Mouse (Mus musculus) limb, embryonic 10.5 days (tissue): ENCODE measurements around the gene Vangl1. TPM values are rescaled to one million over a fixed set of nuclear protein-coding genes. Genes with fewer than 3 reads are reported as not detected.
"Not testable (repeated sequence)": the region's sequence is repeated elsewhere in the genome, so short reads cannot be mapped to it uniquely, and the experiment has no call there.

Experiments
- DNase-seq: peaks from one replicate; pipeline ENCODE4 v3.0.0-alpha.2; 2017; ENCODE audit warnings: low spot score
- H3K27ac ChIP-seq: fragments of 300-500 bp; sonication (generic); 2 replicates; pipeline ENCODE4 v1.5.1; 2016; ENCODE audit warnings: mild to moderate bottlenecking
- H3K27me3 ChIP-seq: fragments of 300-500 bp; sonication (generic); 2 replicates; pipeline ENCODE4 v1.6.1; 2016; ENCODE audit warnings: low read depth, mild to moderate bottlenecking; ENCODE audit not compliant: poor library complexity, severe bottlenecking
- H3K36me3 ChIP-seq: fragments of 300-500 bp; sonication (generic); 2 replicates; pipeline ENCODE4 v1.6.1; 2016; ENCODE audit warnings: mild to moderate bottlenecking, moderate library complexity
- H3K4me1 ChIP-seq: fragments of 300-500 bp; sonication (generic); 2 replicates; pipeline ENCODE4 v1.6.1; 2016
- H3K4me3 ChIP-seq: fragments of 300-500 bp; sonication (generic); 2 replicates; pipeline ENCODE4 v1.5.1; 2016; ENCODE audit warnings: mild to moderate bottlenecking, moderate library complexity
- H3K9me3 ChIP-seq: fragments of 300-500 bp; sonication (generic); replicated peaks from 2 replicates; pipeline ENCODE4 v1.6.1; 2016; ENCODE audit warnings: mild to moderate bottlenecking
- WGBS: fragments of 180-500 bp; shearing (Covaris S2); methylation state at CpG from one replicate; pipeline ENCODE4 v1.1.7; 2016; 5-methylcytosine and 5-hydroxymethylcytosine counted together
- polyA plus RNA-seq: library from polyadenylated mRNA; unstranded; fragments of >200 nt; fragmentation: Nextera tagmentation; extraction: Ambion mirVana; gene quantifications from 2 replicates; pipeline ENCODE4 v1.2.1, GENCODE M21; 2016

The Vangl1 gene
- polyA plus RNA-seq, 1 experiment from 2014 or later, result 14.8 TPM

DNA sequence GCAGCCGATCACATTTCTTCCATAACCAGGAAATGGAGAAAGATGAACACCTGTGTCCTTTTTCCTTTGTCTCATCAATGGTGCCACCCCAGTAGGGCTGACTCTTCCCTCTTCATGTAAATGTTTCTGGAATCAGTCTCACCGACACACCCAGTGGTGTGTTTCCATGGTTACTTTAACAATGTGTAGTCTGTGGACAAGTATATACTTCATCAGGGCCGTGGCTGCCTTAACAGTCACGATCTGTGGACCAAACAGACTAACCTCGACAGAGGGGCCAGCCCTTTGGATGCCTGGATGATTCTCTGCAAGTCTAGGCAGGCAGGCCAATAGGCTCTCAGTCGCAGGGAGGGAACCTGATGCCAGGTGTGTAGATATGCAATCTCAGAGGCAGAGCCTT, 8.4 kb upstream of the Vangl1 start:
- Histone ChIP-seq H3K27me3 (no peaks in the 10 kb centered on the region), H3K4me3 (no peak overlapping the region), H3K27ac (no peak overlapping the region), H3K4me1 (no peaks in the 10 kb centered on the region), H3K9me3 (no peaks in the 10 kb centered on the region), H3K36me3 (no peaks in the 10 kb centered on the region)
- WGBS, result 78% methylated on average over 6 of the region's 6 CpGs
- DNase-seq, result peak; percentile 30

- WGBS, result 90% methylated on average over 15 of the region's 15 CpGs
Measured at GRCm38 (mm10) chr3:102212336-102212735, 7.8 kb upstream of the Vangl1 start.

DNA sequence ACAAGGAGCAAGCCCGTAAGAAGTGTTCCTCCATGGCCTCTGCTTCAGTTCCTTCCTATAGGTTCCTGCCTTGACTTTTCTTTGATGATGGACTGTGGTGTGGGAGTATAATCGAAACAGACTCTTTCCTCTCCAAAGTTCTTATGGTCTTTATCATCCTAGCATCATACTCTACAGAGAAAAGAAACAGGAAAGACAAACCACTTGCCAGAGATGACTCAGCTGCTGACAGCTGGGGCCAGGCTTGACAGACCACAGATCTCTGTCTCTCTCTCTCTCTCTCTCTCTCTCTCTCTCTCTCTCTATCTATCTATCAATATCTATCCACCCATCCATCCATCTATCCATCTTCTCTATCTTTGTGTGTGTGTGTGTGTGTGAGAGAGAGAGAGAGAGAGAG, 6.8 kb upstream of the Vangl1 start:
- no peaks in the 10 kb centered on the region for H3K9me3 ChIP-seq
- peak; percentile 3 for DNase-seq
- peaks cover 5% of the 10 kb centered on the region; the same call in 1 of the 2 replicates for H3K27me3 ChIP-seq
- H3K27ac ChIP-seq, result no peak overlapping the region
- no peak overlapping the region for H3K4me3 ChIP-seq
- 83% methylated on average over 2 of the region's 2 CpGs for WGBS
- no peaks in the 10 kb centered on the region for H3K36me3 ChIP-seq
- H3K4me1 ChIP-seq, result no peaks in the 10 kb centered on the region

More at GRCm38 (mm10) chr3:102212336-102212735, 7.8 kb upstream of the Vangl1 start:
- Histone ChIP-seq H3K36me3 (no peaks in the 10 kb centered on the region), H3K27ac (no peak overlapping the region), H3K4me3 (no peak overlapping the region), H3K9me3 (no peaks in the 10 kb centered on the region), H3K27me3 (no peaks in the 10 kb centered on the region), H3K4me1 (no peaks in the 10 kb centered on the region)
- DNase-seq, result peak; percentile 19

- Histone ChIP-seq H3K4me3 (no peak overlapping the region), H3K4me1 (peaks cover 1% of the 10 kb centered on the region; the same call in 1 of the 2 replicates), H3K9me3 (no peaks in the 10 kb centered on the region), H3K36me3 (no peaks in the 10 kb centered on the region), H3K27ac (no peak overlapping the region), H3K27me3 (peaks cover 11% of the 10 kb centered on the region)
- WGBS, result 69% methylated on average over 3 of the region's 3 CpGs
- DNase-seq, result no peak
Measured at GRCm38 (mm10) chr3:102210775-102211174, 6.3 kb upstream of the Vangl1 start.

GRCm38 (mm10) chr3:102208861-102209260, 4.4 kb upstream of the Vangl1 start:
- no peak overlapping the region for H3K27ac ChIP-seq
- H3K36me3 ChIP-seq, result no peaks in the 10 kb centered on the region
- WGBS, result 81% methylated on average over 6 of the region's 6 CpGs
- DNase-seq, result no peak
- H3K4me3 ChIP-seq, result no peak overlapping the region
- peaks cover 19% of the 10 kb centered on the region for H3K27me3 ChIP-seq
- peaks cover 17% of the 10 kb centered on the region for H3K4me1 ChIP-seq
- H3K9me3 ChIP-seq, result no peaks in the 10 kb centered on the region

GRCm38 (mm10) chr3:102205458-102205830, 951 bp upstream of the Vangl1 start:
- WGBS, result 5% methylated on average over 7 of the region's 7 CpGs
- no peak overlapping the region for H3K27ac ChIP-seq

GRCm38 (mm10) chr3:102204734-102205457, 403 bp upstream of the Vangl1 start:
- H3K27ac ChIP-seq, result peak overlapping the region; percentile 92
- H3K4me3 ChIP-seq, result peak overlapping the region; percentile 87
- peaks cover 55% of the 10 kb centered on the region for H3K4me1 ChIP-seq
- H3K36me3 ChIP-seq, H3K9me3 ChIP-seq, DNase-seq: not testable (repeated sequence)
- peaks cover 21% of the 10 kb centered on the region for H3K27me3 ChIP-seq
- WGBS, result 11% methylated on average over 15 of the region's 17 CpGs

More at GRCm38 (mm10) chr3:102205458-102205830, 951 bp upstream of the Vangl1 start:
- Histone ChIP-seq H3K36me3 (no peaks in the 10 kb centered on the region), H3K4me1 (peaks cover 50% of the 10 kb centered on the region), H3K4me3 (peak overlapping the region; percentile 87; the same call in 1 of the 2 replicates), H3K9me3 (no peaks in the 10 kb centered on the region), H3K27me3 (peaks cover 21% of the 10 kb centered on the region)
- no peak for DNase-seq

- peak overlapping the region; percentile 92; the same call in 1 of the 2 replicates for H3K27ac ChIP-seq
- peak overlapping the region; percentile 87 for H3K4me3 ChIP-seq
- H3K9me3 ChIP-seq, result no peaks in the 10 kb centered on the region
- H3K27me3 ChIP-seq, result peaks cover 21% of the 10 kb centered on the region
- DNase-seq, result no peak
- H3K4me1 ChIP-seq, result peaks cover 73% of the 10 kb centered on the region
- WGBS, result 5% methylated on average over 7 of the region's 7 CpGs
- no peaks in the 10 kb centered on the region for H3K36me3 ChIP-seq
Measured at GRCm38 (mm10) chr3:102203131-102203530, 1.4 kb downstream of the Vangl1 start.

- Histone ChIP-seq H3K36me3 (no peaks in the 10 kb centered on the region), H3K4me1 (peaks cover 93% of the 10 kb centered on the region), H3K27ac (no peak overlapping the region), H3K27me3 (0 out of 2 replicates have a peak, but pooled peaks cover 2% of the 10 kb centered on the region), H3K4me3 (no peak overlapping the region), H3K9me3 (no peaks in the 10 kb centered on the region)
- DNase-seq, result no peak
- WGBS, result 18% methylated on average over 4 of the region's 4 CpGs
Measured at GRCm38 (mm10) chr3:102199991-102200390, 4.5 kb downstream of the Vangl1 start.

DNA sequence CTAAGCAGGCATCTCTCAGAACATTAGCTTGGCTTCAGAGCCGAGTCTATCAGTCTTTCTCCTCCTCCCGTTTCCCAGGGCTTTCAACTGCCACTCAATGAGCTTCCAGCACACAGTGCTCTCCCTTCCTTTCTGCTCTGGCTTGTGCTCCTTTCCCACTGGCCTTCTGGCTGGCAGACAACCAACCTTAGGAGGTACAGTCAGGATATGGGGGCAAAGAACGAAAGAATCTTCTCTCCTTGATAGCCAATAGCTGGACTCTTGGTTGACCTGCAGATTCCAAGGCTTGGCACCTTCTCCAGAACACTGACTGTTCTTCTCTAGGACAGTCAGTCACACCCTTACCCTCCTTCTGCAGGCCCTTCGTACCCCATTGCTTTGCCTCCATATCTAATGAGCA, 5.3 kb downstream of the Vangl1 start:
- no peak overlapping the region for H3K4me3 ChIP-seq
- no peaks in the 10 kb centered on the region for H3K36me3 ChIP-seq
- no peaks in the 10 kb centered on the region for H3K9me3 ChIP-seq
- WGBS, result 58% methylated on average over 4 of the region's 4 CpGs
- H3K27me3 ChIP-seq, result 0 out of 2 replicates have a peak, but pooled peaks cover 2% of the 10 kb centered on the region
- H3K27ac ChIP-seq, result no peak overlapping the region
- no peak for DNase-seq
- peaks cover 93% of the 10 kb centered on the region for H3K4me1 ChIP-seq

DNA sequence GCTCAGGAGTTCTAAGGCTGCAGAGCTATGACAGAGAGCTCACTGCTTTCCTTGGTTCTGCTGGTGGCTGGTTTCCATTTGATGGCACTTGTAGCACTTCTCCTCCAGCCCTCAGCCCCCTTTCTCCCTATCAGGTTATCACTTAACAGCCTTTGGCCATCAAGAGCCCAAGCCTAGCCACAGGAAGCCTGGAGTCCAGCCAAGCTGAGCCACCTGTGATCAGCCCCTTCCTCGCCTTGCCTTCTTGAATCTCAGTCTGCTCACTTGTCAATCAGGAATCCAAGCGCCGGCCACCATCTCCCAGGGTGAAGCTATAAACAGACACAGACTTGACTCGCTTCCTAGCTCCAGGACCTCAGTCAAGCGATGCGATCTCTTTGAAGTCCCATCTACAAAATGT, 6.0 kb downstream of the Vangl1 start:
- no peak for DNase-seq
- no peak overlapping the region for H3K4me3 ChIP-seq
- H3K27me3 ChIP-seq, result peaks cover 2% of the 10 kb centered on the region; the same call in 1 of the 2 replicates
- H3K27ac ChIP-seq, result no peak overlapping the region
- WGBS, result 36% methylated on average over 6 of the region's 6 CpGs
- H3K36me3 ChIP-seq, result no peaks in the 10 kb centered on the region
- H3K4me1 ChIP-seq, result peaks cover 96% of the 10 kb centered on the region
- H3K9me3 ChIP-seq, result no peaks in the 10 kb centered on the region

- H3K9me3 ChIP-seq, result no peaks in the 10 kb centered on the region
- no peaks in the 10 kb centered on the region for H3K36me3 ChIP-seq
- no peak overlapping the region for H3K4me3 ChIP-seq
- 5% methylated on average over 5 of the region's 5 CpGs for WGBS
- DNase-seq, result no peak
- peaks cover 2% of the 10 kb centered on the region; the same call in 1 of the 2 replicates for H3K27me3 ChIP-seq
- H3K4me1 ChIP-seq, result peaks cover 96% of the 10 kb centered on the region
- H3K27ac ChIP-seq, result peak overlapping the region; percentile 39; the same call in 1 of the 2 replicates
Measured at GRCm38 (mm10) chr3:102197746-102198145, 6.7 kb downstream of the Vangl1 start.

DNA sequence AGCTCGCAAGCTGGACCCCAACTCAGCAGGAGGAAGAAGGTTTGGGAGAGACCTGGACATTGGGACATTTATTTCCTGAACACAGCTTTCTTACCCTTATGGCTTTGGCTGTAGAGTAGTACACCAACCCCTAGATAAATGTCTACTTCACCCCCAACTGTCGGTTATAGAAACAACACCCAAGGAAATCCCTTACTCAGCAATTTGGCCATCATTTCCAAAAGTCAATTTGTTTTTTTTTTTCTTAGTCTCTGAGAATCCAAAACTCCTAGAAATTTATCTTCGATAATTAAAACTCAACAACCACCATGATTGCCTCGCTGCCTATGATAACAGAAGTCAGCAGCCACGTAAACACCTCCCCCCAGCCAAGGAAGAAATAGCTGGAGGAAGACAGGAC, 7.3 kb downstream of the Vangl1 start:
- Histone ChIP-seq H3K27me3 (peaks cover 2% of the 10 kb centered on the region; the same call in 1 of the 2 replicates), H3K4me1 (peaks cover 96% of the 10 kb centered on the region), H3K27ac (no peak overlapping the region), H3K9me3 (no peaks in the 10 kb centered on the region), H3K4me3 (no peak overlapping the region), H3K36me3 (no peaks in the 10 kb centered on the region)
- DNase-seq, result no peak
- 77% methylated on average over 5 of the region's 5 CpGs for WGBS
